Mouse (Mus musculus) bone marrow, adult 2 months (tissue): Measurements from ENCODE around the gene Cacng1.

Experiments used
- CTCF ChIP-seq: fragments of 200-500 bp; IDR thresholded peaks from 2 replicates; pipeline ENCODE4 v1.5.1; 2011; ENCODE audit warnings: low read length, control low read depth; ENCODE audit not compliant: control insufficient read depth, insufficient read depth
- POLR2A ChIP-seq: fragments of 200-500 bp; IDR thresholded peaks from 2 replicates; pipeline ENCODE4 v1.6.1; 2011; ENCODE audit warnings: low read depth, mild to moderate bottlenecking, control low read depth, low read length, borderline replicate concordance; ENCODE audit not compliant: control insufficient read depth

DNA sequence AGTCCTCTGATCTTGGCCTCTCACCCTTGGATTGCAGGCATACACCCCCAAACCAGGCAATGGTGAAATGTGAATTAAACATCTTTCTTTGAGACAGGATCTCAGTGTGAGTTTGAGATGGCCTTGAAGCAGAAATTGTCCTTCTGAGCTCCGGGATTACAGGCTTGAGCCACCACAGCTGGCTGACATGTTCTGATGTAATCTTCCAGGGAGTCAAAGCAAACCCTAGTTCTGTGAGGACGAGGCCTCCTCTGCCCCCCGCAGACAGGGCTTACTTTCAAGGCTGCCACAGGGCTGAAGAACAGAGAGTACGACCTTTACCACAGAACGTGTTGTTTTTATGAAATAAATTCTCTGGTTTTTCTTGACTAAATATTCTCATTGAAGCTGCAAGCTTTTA, 42.3 kb downstream of the Cacng1 start:
- TF ChIP-seq POLR2A (no peak), CTCF (no peak)
